Mouse (Mus musculus) left cerebral cortex, adult 6 months (tissue): ENCODE data around the gene Siah2. TPM values are rescaled to one million over a fixed set of nuclear protein-coding genes. Genes with fewer than 3 reads are reported as not detected.

ENCODE experiments used
- long read RNA-seq, 2 experiments: library from polyadenylated mRNA; unstranded; transcript quantifications; one replicate each; pipeline ENCODE4 v2.0.0; 2019 to 2020
- polyA plus RNA-seq: library from polyadenylated mRNA; unstranded; fragments of <200 nt; fragmentation: Nextera tagmentation; gene quantifications from 2 replicates; pipeline ENCODE4 v1.2.3, GENCODE M21; 2021

The Siah2 gene
- polyA plus RNA-seq = 2.1 and 14.2 TPM in 2 replicates
- long read RNA-seq, experiment 1, partial matches to known transcripts = 0 of 3 reads
- long read RNA-seq, experiment 1, other reads (novel, unspliced or antisense) = 2 of 3 reads
- long read RNA-seq, experiment 2, partial matches to known transcripts = 0 of 6 reads
- long read RNA-seq, experiment 2, other reads (novel, unspliced or antisense) = 4 of 6 reads

GRCm38 (mm10) chr3:58691997-58692721, at the start of gene Siah2:
Gene Siah2, minus strand, starts transcription at chr3:58692400.

GRCm38 (mm10) chr3:58636406-58637295, 55.5 kb downstream of the Siah2 start, which contains the start of gene Erich6:
Gene Erich6, minus strand, starts transcription at chr3:58637207.

Other genes starting within 250 kb of the Siah2 start
- gene Eif2a, start 166.6 kb downstream of the Siah2 start, polyA plus RNA-seq = 37.0 and 51.0 TPM in 2 replicates
- gene Serp1, start 166.5 kb downstream of the Siah2 start, polyA plus RNA-seq = 29.5 and 31.8 TPM in 2 replicates
- 32.3 and 33.2 TPM in 2 replicates for gene Selenot, start 115.8 kb downstream of the Siah2 start, polyA plus RNA-seq
- 0.21 and 0.68 TPM in 2 replicates for gene Erich6, start 55.2 kb downstream of the Siah2 start, polyA plus RNA-seq
- 1.4 and 2.0 TPM in 2 replicates for gene Mindy4b-ps, start 129.9 kb upstream of the Siah2 start, polyA plus RNA-seq
- 0.21 and 0.72 TPM in 2 replicates for gene Clrn1, start 192.9 kb upstream of the Siah2 start, polyA plus RNA-seq